In genomic region chr5:115139124-115139523, GRCm38 (mm10) we compare ENCODE assay signal across 21 mouse cellular contexts. TPM values are rescaled to one million over a fixed set of nuclear protein-coding genes. Genes with fewer than 3 reads are reported as not detected.
"Had no signal": no experiment of that assay in that cellular context is flagged by ENCODE, and none has a peak within 500 bp of the region (broad histone marks: within the 10 kb centered on the region; RNA-seq: fewer than 3 reads in every experiment).

No protein-coding gene starts in this region.

- H3K4me2 ChIP-seq: kidney, embryonic 15.5 days; liver, embryonic 13.5 days; midbrain, embryonic 12.5 days had no signal

- DNase-seq: kidney, adult 8-10 months; kidney, postnatal 10 days; kidney, postnatal 36 days; layer of hippocampus, postnatal 36 days; liver, embryonic 13.5 days; lung, adult 2 months; right cerebral cortex, adult 18-20 months; right cerebral cortex, postnatal 14 days; right cerebral cortex, postnatal 4 days; thymus, postnatal 25 days had no signal

- H3K36me3 ChIP-seq: liver, embryonic 13.5 days; midbrain, embryonic 12.5 days had no signal

- H3K27me3 ChIP-seq: kidney, embryonic 15.5 days had no signal

- H3K27ac ChIP-seq: kidney, embryonic 15.5 days; left cerebral cortex, adult 2 months; liver, embryonic 13.5 days; macrophage; midbrain, embryonic 12.5 days had no signal

- ATAC-seq: midbrain, embryonic 16.5 days had no signal

- H3K4me3 ChIP-seq: kidney, embryonic 15.5 days; left cerebral cortex, adult 2 months; liver, embryonic 13.5 days; midbrain, embryonic 12.5 days had no signal

- H3K9me3 ChIP-seq: kidney, embryonic 15.5 days; liver, embryonic 13.5 days; midbrain, embryonic 12.5 days had no signal

- H3K9ac ChIP-seq: kidney, embryonic 15.5 days; liver, embryonic 13.5 days; midbrain, embryonic 12.5 days had no signal

RNA-seq across cellular contexts. Expression of gene Gm10401, which starts 41.0 kb away (rescaled TPM):
- total RNA-seq: layer of hippocampus, adult 8-10 months; layer of hippocampus, postnatal 10 days; layer of hippocampus, postnatal 36 days; left cerebral cortex, adult 2 months; left cerebral cortex, postnatal 10 days; left cerebral cortex, postnatal 36 days; liver, adult 2 months; megakaryocyte, adult 5-6 weeks had no signal
- polyA plus RNA-seq: lung, adult 2 months had no signal

RNA-seq across cellular contexts. Expression of gene Cabp1, which starts 55.1 kb away (rescaled TPM):
- total RNA-seq: megakaryocyte, adult 5-6 weeks had no signal
- polyA plus RNA-seq: liver, embryonic 13.5 days; macrophage had no signal
